Mouse (Mus musculus) ES-E14 (cell line): ENCODE data around the gene Esrrg.

ENCODE experiments used
- CHD2 ChIP-seq: IDR thresholded peaks from 2 replicates; pipeline ENCODE4 v1.6.1; 2014; ENCODE audit warnings: mild to moderate bottlenecking, low read depth, low read length, inconsistent platforms
- HCFC1 ChIP-seq: IDR thresholded peaks from 2 replicates; pipeline ENCODE4 v1.6.1; 2012; ENCODE audit warnings: low read length, inconsistent platforms, borderline replicate concordance; ENCODE audit not compliant: insufficient read depth
- MAFK ChIP-seq: IDR thresholded peaks from 2 replicates; pipeline ENCODE4 v1.6.1; 2014; ENCODE audit warnings: mild to moderate bottlenecking, low read depth, low read length, inconsistent platforms; ENCODE audit not compliant: insufficient read depth
- ZC3H11A ChIP-seq: IDR thresholded peaks from 2 replicates; pipeline ENCODE4 v1.6.1; 2012; ENCODE audit warnings: low read depth, mild to moderate bottlenecking, inconsistent platforms, low read length, borderline replicate concordance
- ZNF384 ChIP-seq: IDR thresholded peaks from 2 replicates; pipeline ENCODE4 v1.6.1; 2012; ENCODE audit warnings: low read depth, low read length, inconsistent platforms

DNA sequence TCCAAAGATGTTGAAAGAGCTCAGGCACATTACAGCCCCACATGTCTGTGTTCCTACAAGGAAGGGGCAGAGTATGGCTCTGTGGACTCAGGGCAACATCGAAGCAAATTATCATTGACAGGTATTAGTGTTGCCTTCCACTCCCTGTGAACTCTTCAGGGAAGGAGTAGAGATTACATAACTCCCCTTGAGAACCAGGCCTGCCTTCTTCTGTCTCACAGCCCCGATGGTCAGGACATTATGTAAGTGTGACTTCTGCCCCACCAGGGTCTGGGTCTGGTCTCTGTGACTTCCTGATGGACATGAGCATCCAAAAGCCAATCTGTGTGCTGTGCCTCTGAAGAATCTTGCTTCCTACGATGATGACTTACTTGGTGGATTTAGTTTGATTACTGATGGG lies 438.6 kb downstream of the Esrrg start:
- TF ChIP-seq CHD2 (no peak), ZC3H11A (no peak), MAFK (no peak), ZNF384 (no peak), HCFC1 (no peak)
